Mouse (Mus musculus): Measurements from ENCODE around the gene Il17rb. TPM values are rescaled to one million over a fixed set of nuclear protein-coding genes. Genes with fewer than 3 reads are reported as not detected.
A peak's percentile ranks its signal among the peaks of the same experiment; 100 is the strongest.

Gene Il17rb
- total RNA-seq, 4 experiments from 2014 or later: 0.19 TPM; not detected in 2

DNA sequence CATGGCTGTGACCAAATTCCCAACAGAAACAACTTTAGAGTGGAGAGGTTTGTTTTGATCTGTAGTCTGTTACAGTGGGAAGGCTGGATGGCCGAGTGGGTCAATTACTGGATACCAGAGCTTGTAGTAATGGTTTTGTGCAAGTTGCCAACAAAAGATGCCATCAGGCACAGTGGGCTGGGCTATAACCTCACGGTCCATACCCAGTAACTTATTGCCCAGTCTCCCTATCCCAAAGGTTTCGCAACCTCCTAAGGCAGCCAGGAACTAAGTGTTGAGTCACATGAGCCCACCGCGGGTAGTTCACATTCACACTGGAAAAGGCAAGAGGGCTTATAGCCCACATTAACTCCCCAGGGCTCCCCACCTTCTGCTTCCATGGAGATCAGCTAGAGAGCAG is 8.0 kb upstream of the Il17rb start:
- no peak for DNase-seq (ENCODE audit: low spot score)

DNA sequence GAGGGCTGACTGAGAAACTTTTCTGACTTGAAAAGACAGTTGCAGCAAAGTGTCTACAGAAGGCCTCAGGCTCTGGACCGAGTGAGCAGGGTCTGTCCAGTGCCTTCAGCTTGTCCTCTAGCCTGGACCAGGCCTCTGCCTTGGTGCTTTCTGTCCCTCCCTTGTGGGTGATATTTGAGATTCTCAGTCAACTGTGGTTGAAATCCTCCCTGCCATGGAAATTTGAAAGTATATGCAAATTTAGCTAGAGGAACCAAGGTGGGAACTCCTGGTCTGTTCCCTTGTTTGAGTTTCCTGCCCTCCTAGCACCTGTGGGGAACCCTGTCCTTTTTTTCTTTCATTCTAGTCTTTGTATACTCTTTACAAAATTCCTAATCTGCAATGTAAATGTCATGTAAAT is 6.3 kb upstream of the Il17rb start:
- DNase-seq (ENCODE audit: low spot score): no peak

DNA sequence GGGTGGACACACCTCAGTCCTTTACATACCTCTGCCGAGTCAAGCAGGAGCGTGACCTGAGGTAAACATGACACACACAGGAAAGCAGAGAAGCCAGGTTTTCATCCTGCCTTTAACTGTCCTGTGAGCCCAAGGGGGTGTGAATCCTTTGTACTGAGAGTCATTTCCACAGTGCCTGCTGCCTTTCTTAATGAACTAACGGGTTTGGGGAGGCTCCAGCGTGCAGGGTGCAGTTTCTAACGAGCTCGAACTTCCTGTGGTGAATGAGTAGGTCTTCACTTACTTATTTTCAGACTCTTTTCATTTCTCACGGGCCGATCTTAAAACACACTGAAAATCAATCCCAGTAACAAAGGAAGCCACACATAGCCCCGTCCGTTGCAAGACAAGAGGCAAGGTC is 5.8 kb upstream of the Il17rb start:
- no peak for DNase-seq (ENCODE audit: low spot score)

DNA sequence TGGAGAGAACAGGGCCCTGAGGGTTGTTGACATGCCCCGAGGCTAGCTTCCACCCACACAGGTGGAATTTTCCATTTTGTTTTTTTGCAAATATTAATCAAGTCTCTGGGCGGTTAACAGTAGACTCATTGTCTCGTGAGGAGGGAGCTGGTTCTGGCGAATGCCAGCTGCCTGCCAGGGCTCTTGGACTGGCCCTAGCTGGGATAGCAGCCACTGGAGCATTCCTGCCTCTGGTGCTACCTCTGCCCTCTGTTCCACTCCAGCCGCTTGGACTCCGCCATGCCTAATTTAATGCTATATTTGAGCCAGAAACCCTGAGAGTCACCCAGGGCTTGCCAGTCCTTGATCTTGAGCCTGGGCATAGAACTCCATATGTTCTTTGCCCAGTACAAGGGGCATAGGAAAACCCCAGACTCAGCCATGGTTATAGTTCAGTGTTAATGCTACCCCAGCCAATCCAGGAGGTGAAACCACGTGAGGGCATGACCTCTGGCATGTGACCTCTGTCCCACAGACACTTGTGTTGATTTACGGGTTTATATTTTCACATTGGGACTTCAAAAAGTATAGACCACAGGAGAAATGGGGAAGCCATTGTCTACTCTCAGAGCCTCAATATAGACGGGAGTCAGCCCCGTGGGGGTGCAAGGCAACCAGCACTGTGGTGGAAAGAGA is 3.3 kb upstream of the Il17rb start:
- no peak for DNase-seq (ENCODE audit: low spot score)

DNA sequence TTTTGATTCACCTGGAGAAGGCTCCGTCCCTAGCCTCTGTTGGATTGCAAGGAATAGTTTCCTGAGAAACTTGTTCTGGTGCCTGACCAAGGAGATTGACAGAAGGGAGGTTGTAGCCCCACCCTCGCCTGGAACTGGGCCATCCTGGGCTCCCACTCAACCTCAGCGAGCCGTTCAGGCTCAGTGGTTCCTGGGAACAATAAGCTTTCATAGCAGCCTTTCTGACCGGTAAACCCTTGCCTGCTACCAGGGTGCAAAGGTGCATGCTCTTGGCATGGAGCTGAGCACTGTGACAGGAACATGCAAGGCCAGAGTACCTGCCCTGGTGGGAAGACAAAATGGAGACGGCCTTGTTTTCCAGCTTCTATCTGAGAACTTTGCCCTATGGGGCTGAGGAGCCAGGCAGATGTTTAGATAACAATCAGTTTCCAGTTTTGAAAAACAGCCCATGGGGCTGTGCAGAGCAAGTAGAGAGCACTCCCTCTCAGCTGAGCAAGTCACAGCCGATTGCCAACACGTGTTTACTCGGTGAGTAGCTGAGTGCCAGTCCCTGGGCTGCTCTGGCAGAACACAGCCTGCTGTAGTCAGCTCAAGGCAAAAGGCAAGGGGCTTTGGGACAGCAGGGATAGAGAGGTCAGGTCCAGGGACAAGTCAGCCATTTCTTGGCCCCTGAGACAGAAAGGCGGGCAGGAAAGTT is 1.3 kb upstream of the Il17rb start:
- DNase-seq (ENCODE audit: low spot score): peak; percentile 45

DNA sequence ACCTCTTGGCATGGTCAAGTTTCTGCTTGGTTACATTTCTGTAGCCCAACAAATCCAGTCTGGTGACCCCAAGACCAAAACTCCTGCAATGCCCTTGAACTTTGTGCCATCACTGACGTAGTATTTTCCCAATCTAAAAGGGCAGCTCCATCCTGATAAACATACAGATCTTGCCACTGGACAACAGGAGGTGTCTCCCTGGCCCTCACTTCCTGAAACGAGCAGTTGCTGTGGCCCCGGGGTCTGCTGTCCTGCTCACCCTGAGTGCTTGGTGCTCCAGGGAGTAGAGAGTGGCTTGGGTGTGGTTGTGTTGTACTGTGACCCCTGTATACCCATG is 9.3 kb downstream of the Il17rb start:
- no peak for DNase-seq (ENCODE audit: low spot score)

DNA sequence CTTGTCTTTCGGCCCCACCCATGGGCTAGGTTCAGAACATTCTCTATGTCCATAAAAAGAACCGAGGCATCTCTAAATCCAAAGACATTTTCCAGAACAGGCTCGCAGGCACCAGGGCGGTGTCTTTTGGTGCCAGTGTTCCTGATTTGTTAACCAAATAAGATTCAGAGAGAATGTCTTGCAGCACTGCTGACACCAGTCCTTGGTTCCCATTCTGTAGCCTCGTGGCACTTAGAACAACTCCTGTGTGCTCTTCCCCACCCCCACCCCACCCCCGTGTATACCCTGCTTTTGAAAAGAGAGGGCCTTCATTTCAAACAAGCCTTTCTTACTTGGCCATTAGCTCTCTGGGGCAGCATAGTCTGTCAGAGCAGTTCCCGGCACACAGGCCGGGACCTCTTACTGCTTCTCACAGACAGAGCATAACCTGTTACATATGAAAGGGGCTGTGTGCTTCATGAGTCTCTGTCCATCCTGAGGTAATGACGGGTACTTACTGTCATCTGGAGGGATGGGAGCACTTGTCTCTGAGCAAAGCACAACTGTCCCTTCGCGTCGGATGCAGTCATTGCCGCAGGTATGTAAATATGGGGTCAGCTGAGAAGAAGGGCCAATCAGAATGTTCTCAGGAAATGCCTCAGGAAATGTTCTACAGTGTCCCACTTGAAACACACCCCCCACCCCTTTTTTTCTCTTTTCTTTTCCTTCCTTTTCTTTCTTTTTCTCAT is 9.8 kb downstream of the Il17rb start:
- DNase-seq (ENCODE audit: low spot score): no peak

DNA sequence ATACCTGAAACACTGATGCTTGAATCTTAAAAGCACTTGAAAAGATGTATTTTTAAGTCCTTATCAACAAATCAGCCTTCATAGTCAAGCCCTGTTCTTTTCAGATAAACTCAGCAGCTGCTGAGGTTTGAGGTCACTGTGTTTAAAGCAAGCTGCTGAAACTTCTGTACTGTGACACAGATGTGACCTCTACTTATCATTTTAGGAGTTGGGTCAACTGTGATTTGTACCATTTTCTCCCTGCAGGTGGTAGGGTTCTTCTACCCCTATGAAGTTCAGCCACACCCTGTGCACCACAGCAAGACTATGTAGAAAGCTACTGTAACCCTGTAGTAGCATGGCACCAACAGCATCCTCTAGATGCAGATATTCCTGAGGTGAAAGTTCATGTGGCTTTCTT is 11.4 kb downstream of the Il17rb start:
- no peak for DNase-seq (ENCODE audit: low spot score)

DNA sequence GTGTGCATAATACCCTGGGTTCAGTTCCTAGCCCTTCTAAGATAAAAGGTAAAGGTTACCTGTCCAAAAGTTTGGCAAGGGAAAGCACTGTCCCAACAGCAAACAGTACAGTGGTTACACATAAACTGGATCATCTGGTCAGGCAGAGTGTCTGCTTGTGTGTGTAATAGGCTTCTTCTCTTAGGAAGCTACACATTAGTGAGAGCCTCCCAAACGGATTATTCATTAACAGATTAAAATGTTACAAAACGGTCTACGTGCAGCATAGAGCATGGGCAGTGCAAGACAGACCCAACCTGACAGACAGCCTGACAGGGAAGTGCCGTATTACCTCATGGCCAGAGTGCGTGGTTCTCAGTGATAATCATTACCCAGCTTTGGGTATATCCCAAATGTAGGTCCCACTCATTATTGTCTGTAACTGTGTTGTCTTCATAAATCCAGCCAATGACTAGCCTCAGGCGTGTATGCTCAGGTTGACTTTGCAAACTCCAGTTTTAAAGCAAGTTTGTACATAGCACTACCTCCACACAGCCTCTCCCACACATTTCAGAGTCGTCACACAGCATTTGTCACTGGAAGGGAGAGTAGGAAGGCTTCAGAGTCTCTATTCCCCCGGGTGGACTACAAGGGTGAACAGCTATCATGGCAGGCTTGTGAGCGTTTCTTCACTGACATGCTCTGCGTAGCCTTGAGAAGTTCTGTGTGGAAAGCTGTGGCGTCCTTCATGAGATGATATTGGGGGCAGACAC is 12.5 kb downstream of the Il17rb start:
- no peak for DNase-seq (ENCODE audit: low spot score)

DNA sequence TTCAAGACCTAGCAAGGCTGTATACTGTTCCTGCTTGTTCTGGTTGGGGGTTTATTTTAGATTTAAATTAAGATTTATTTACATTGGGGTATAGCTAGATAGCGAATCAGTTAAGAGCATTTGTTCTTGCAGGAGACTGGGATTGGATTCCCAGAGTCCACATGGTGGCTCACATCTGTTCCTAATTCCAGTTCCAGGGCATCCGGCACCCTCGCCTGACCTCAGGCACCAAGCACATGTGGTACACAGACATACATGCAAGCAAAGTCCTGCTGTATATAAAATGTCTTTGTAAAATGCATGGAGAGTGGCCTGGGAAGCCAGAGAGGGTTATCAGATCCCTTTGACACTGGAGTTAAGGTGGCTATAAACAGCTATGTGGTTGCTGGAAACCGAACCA is 13.7 kb downstream of the Il17rb start:
- no peak for DNase-seq (ENCODE audit: low spot score)

DNA sequence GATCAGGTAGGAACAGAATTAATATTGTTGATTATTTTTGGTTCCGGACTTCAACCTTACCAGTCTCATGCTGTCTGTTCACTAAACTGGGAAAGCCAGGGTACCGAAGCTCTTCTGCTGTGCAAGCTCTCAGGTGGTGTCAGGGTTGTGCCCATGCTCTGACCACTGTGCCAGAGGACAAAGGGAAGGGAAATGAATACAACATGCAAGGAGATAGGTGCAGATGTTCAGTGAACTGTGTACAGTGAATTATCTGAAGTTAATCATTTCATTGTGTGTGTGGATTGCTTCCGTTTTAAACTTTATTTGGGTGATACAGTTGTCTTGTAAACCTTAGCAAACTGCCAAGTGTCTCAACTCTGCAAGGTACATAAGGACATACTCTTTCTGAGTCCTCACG is 20.4 kb downstream of the Il17rb start:
- no peak for DNase-seq (ENCODE audit: low spot score)

DNA sequence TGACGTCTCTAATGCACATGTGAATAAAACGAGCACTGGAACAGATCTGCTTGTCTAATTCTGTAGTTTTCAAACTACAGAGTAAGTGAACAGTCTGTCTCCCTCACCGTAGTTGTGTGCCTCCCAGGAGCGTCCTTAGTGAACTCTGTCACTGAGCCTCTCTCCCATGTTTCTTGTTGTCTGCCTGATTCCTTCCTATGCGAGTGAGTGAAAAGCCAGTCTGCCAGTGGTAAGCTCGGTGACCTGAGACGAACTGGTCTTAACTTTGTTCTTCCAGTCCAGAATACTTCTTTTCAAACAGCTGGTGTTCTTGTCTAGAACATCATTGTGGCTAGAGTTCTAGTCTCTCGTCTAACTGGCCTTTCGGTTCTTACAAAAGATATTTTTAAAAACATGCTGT is 21.0 kb downstream of the Il17rb start:
- DNase-seq (ENCODE audit: low spot score): no peak

DNA sequence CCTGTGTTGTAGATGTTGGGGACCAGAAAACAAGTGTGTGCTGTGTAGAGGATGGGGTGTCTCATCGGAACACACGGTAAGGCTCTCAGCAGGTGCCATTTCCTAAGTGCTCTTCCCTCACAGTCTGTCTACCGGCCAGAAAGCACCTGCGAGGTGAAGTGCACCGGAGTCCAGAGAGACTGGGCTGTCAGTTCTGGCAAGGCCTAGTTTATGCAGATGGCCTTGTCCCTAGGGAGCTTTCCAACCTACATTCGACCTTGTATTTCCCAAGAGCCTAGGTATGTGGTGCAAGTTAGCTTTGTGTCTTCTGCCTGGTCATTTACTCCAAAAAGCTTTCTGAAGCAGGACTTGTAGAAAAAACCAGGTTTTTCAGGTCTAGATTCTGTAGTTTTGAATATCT is 21.4 kb downstream of the Il17rb start:
- DNase-seq (ENCODE audit: low spot score): no peak

DNA sequence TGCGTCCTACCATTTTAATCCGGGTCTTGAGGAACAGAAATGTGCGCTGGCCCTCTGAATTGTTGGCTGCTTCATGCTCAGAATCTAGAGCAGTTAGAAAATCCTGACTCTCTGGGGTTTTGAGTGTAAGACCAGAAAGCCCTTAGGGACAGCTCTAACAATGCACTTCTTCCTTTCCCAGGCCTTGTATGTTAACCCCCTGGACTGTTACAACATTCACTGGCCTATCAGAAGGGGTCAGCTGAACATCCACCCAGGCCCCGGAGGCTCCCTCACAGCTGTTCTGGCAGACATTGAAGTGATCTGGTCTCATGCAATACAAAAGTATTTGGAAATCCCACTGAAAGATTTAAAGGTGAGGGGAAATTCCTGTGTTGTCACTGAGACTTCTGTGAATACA is 22.6 kb downstream of the Il17rb start:
- peak; percentile 40 for DNase-seq (ENCODE audit: low spot score)

DNA sequence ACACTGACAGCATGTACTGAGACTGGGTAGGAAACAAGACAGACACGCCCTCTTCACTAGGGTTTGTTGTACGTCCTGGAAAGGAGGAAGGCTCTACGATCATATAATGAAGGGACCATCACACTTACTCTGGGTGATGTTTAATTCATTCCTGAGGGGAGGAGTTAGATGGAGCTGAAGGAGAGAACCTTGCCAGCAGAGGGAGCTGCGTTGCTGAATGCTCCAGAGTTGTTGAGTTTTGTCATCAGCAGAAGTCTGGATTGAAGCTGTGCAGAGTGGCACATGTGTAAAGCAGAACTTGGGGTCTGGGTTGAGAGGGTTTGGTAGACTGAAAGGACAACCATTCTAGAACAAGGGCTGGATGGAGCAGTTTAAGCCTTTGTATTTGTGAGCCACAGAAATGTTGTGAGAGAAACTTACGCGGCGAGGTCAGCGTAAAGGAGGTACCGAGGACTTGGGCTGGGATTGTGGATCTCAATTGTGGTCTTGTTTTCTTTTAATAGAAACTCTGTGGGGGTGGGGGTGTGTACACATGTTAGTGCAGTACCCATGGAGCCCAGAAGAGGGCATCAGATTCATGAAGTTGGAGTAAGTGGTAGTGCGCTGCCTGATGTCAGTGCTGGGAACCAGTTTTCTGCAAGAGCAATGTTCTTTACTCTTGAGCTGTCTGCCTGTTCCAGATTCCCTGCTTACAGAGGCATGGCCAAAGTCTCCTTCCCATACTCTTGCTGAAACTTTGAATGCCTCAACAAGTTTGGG is 28.1 kb downstream of the Il17rb start:
- no peak for DNase-seq (ENCODE audit: low spot score)

DNA sequence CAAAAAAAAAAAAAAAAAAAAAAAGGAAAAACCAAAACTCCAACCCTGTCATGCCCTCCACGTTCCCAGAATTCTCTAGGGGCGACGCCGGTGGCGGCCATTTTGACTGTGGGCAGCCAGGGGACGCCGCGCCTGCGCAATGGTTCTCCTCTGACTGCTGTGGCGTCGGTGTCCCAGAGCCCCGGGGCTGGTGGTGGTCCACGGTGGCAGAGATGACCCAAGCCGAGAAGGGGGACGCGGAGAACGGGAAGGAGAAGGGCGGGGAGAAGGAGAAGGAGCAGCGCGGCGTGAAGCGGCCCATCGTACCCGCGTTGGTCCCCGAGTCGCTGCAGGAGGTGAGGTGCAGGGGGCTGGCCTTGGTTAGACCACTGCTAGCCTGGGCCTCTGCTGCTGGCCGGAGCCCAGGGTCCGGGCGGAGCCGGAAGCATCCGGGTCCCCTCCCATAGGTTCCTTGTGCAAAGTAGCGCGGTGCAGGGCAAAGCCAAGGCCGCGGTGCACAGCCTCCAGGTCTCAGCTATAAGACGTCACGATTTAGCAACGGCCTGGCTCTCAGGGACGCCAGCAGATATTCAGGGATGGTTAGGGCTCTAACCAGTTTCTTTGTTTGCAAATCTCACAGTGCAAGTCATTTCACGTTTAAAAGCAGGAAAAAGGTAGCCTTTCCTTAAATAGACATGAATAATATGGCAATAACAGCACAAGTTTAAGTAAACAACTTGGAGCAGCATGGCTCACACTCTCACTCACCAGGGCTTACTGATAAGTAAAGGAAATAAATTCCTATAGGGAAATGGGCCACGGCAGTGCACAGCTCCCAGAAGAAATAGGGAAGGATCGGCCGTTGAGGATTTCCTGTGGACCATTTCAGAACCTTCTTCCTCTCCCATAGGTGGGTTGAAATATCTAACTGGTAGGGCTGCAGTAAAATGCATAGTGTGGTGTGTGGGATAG is 30.2 kb downstream of the Il17rb start, which contains the start of gene Actr8:
Gene Actr8 (plus strand): TSS at position 84 of the 951 bp plus-strand sequence.
- peak; percentile 94 for DNase-seq (ENCODE audit: low spot score)

DNA sequence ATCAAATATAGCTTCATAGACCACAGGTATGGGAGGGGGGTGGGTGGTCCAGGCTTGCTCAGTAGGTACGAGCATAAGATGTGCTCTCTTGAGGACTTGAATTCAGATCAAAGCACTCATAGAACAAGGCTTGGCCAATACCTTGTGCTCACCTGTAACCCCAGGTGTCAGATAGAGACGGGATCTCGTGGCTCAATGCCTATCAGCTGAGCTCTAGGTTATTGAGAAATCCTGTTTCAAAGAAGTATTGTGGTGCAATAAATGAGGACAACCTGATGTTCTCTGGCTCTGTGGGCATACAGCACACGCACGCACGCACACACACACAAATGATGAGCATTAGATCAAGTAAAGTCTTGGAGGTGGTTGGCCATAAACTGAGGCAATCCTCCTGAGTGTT is 31.8 kb downstream of the Il17rb start:
- no peak for DNase-seq (ENCODE audit: low spot score)

DNA sequence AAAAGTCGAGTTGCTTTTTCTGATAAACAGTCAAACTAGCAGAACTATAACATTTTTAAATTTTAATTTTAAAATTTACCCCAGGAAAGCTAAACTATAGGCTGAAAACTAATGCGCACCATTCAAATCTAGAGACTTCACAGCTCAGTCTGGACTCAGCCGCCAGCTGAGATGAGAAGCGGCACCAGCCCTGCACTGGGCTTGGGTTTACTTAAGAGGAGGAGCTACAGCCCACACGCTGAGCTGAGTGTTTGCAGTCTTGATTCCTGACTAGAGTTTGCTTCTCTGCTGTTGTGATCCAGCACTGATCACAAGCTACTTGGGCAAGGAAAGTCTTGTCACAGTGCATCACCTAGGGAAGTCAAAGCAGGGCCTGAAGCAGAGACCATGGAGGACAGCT is 36.7 kb downstream of the Il17rb start:
- DNase-seq (ENCODE audit: low spot score): no peak

DNA sequence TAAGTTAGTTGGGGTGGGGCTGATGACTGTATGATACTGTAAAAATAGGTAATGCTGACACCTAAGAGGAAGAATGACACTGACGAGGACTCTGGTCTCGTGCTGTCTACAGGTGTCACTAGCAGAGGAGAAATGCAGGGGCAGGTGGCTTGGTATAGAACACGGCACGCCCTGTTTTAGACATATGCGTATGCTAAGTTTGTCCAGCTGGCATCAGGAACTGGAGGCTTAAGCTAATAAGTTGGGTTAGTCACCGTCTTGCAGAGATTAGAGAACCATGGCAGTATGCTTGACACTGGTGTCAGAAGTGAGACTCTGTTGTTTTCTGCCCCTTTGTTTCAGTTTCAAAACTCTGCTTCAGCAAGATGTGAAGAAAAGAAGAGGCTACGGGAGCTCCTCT is 37.2 kb downstream of the Il17rb start:
- no peak for DNase-seq (ENCODE audit: low spot score)

DNA sequence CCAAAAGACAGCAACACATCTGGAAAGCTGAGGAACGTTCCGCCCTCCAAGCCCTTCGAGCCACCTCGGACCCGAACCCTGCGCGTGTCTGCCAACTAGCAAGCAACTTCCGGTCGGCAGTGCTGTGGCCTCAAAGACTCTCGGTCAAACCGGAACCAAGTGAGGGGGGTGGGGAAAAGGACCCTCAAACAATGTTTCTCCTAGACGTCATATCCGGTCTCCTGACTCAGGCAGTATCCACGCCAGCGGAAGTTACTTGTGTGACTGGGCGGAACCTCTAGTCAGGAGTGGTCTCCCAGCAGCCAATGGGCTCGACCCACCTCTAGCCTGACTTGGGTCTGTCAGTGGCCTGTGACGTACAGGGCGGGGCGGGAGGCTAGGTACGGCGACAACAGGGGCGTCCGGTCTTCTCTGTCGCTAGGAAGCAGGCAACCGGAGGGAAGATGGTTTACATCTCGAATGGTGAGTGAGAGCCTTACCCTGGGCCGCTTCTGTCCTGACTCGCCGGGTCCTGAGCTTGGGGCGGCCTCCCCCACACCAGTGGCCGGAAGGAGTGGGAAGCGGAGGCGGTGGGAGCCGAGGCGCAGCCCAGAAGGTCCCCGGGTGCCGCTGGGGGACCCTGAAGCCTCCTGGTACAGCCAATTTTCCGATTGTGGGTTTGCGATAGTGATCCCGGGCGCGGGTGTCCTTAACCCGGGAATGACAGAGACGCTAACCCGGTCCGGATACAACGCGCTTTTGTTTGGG is 40.4 kb downstream of the Il17rb start, which contains the start of gene Selenok:
Gene Selenok (plus strand): TSS at position 234 of the 747 bp plus-strand sequence.
- peak; percentile 100 for DNase-seq (ENCODE audit: low spot score)
